Mouse (Mus musculus) G1E (cell line): ENCODE data around the gene Igsf9b. TPM values are rescaled to one million over a fixed set of nuclear protein-coding genes. Genes with fewer than 3 reads are reported as not detected.

ENCODE experiments used
- ATAC-seq: 2 replicates; pipeline ENCODE4 v1.8.0; 2016; ENCODE audit warnings: mild to moderate bottlenecking; ENCODE audit not compliant: insufficient number of reproducible peaks, poor library complexity, low FRiP score, severe bottlenecking; ENCODE audit errors: extremely low read depth
- DNase-seq: peaks from one replicate; pipeline ENCODE4 v3.0.0; 2012; ENCODE audit warnings: low spot score
- H3K27me3 ChIP-seq: 2 replicates; pipeline ENCODE4 v1.6.1; 2012; ENCODE audit warnings: mild to moderate bottlenecking, low read length, inconsistent platforms; ENCODE audit not compliant: insufficient read depth
- H3K36me3 ChIP-seq: replicated peaks from 2 replicates; pipeline ENCODE3; 2012; ENCODE audit warnings: mild to moderate bottlenecking, inconsistent platforms
- H3K4me1 ChIP-seq: 2 replicates; pipeline ENCODE4 v1.6.1; 2012; ENCODE audit warnings: low read depth, low read length, inconsistent platforms, mixed read lengths; ENCODE audit not compliant: insufficient read depth
- H3K4me3 ChIP-seq: 2 replicates; pipeline ENCODE4 v1.5.1; 2012; ENCODE audit warnings: low read depth, mild to moderate bottlenecking, inconsistent platforms, low read length, moderate library complexity, mixed read lengths
- H3K9me3 ChIP-seq: replicated peaks from 2 replicates; pipeline ENCODE4 v1.6.1; 2012; ENCODE audit warnings: inconsistent platforms
- CTCF ChIP-seq: IDR thresholded peaks from 2 replicates; pipeline ENCODE4 v1.5.1; 2012; ENCODE audit warnings: low read depth, low read length, inconsistent platforms, mixed read lengths
- GATA1 ChIP-seq: IDR thresholded peaks from 2 replicates; pipeline ENCODE4 v1.6.1; 2012; ENCODE audit warnings: borderline replicate concordance, low read length, inconsistent platforms, mixed read lengths
- GATA2 ChIP-seq: IDR thresholded peaks from 2 replicates; pipeline ENCODE4 v1.6.1; 2012; ENCODE audit warnings: low read depth, low read length, inconsistent platforms, borderline replicate concordance
- POLR2AphosphoS5 ChIP-seq: IDR thresholded peaks from 2 replicates; pipeline ENCODE4 v1.6.1; 2012; ENCODE audit warnings: low read depth, low read length, inconsistent platforms; ENCODE audit not compliant: insufficient replicate concordance
- TAL1 ChIP-seq: conservative IDR thresholded peaks from 2 replicates; pipeline ENCODE4 v1.6.1; 2012; ENCODE audit warnings: low read depth, low read length, inconsistent platforms, mixed read lengths
- polyA plus RNA-seq: library from polyadenylated mRNA; stranded (reverse); fragments of >175 nt; gene quantifications from 2 replicates; pipeline ENCODE4 v1.2.3, GENCODE M21; 2012
- total RNA-seq, 2 experiments: library from RNA; stranded (forward) in 1 of 2; stranded (reverse) in 1 of 2; fragments of 200-1000 nt in 1 of 2; fragments of >200 nt in 1 of 2; fragmentation: Nextera tagmentation in 1 of 2; gene quantifications; 2 replicates each; pipeline ENCODE4 v1.2.3; 2014 to 2017

Igsf9b gene
- total and polyA plus RNA-seq, 3 experiments: 0.11 TPM; not detected in 2

DNA sequence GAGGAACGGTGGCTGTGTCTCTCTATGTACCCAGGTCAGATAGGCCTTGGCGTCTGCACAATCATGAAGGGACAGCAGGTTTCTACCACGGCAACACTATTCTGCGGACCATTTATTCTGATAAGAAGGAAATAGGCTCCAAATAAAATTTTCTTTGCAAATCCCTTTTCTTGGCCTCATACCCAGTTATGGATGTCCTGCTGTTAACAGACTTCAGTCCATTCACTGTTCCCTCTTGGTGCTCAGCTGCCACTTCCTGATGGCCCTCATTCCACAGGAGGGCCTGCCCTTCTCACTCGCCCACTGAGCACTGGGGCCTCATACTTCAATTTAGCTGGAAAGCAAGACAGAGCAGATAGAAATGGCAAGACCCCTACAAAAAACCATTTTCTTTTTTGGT is 31.1 kb upstream of the Igsf9b start:
- 0 out of 2 replicates have a peak, but pooled peaks cover 2% of the 10 kb centered on the region for H3K9me3 ChIP-seq
- H3K4me3 ChIP-seq: no peak overlapping the region
- no peaks in the 10 kb centered on the region for H3K36me3 ChIP-seq
- ATAC-seq (no peak), DNase-seq (no peak)
- no peak for TF ChIP-seq TAL1
- no peak for TF ChIP-seq CTCF
- no peak for TF ChIP-seq GATA2
- TF ChIP-seq POLR2AphosphoS5: no peak
- no peak for TF ChIP-seq GATA1
- no peaks in the 10 kb centered on the region for H3K4me1 ChIP-seq
- no peaks in the 10 kb centered on the region for H3K27me3 ChIP-seq

GRCm38 (mm10) chr9:27268493-27268892 is 30.5 kb upstream of the Igsf9b start:
- Histone ChIP-seq H3K9me3 (0 out of 2 replicates have a peak, but pooled peaks cover 2% of the 10 kb centered on the region), H3K4me3 (no peak overlapping the region), H3K4me1 (no peaks in the 10 kb centered on the region), H3K27me3 (no peaks in the 10 kb centered on the region), H3K36me3 (no peaks in the 10 kb centered on the region)
- TF ChIP-seq CTCF: no peak
- DNase-seq (no peak), ATAC-seq (no peak)

DNA sequence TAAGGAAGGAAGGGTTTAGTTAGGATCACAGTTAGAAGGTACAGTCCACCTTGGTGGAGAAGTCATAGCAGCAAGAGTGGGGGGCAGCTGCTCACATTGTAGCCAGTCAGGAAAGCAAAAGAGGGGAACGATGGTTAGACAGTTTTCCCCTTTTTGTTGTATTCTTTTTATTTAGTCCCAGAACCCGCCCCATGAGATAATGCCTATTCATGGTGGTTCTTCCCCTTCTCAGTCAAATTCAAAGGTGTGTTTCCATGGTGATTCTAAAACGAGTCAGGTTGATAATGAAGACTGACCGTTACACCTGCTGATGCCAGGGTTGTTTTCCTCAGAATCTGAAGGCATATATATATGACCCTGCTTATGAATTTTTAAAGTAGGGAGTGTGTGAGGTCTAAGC is 29.7 kb upstream of the Igsf9b start:
- no peak for DNase-seq
- Histone ChIP-seq H3K36me3 (no peaks in the 10 kb centered on the region), H3K4me3 (no peak overlapping the region), H3K9me3 (0 out of 2 replicates have a peak, but pooled peaks cover 2% of the 10 kb centered on the region), H3K27me3 (no peaks in the 10 kb centered on the region), H3K4me1 (no peaks in the 10 kb centered on the region)
- TF ChIP-seq TAL1 (no peak), GATA2 (no peak), POLR2AphosphoS5 (no peak)
- ATAC-seq: no peak

GRCm38 (mm10) chr9:27269904-27270303 is 29.1 kb upstream of the Igsf9b start:
- Histone ChIP-seq H3K9me3 (0 out of 2 replicates have a peak, but pooled peaks cover 2% of the 10 kb centered on the region), H3K4me3 (no peak overlapping the region), H3K27me3 (no peaks in the 10 kb centered on the region), H3K36me3 (no peaks in the 10 kb centered on the region), H3K4me1 (no peaks in the 10 kb centered on the region)
- no peak for TF ChIP-seq TAL1
- no peak for TF ChIP-seq POLR2AphosphoS5
- TF ChIP-seq GATA1: no peak
- TF ChIP-seq GATA2: no peak
- TF ChIP-seq CTCF: no peak
- DNase-seq (no peak), ATAC-seq (no peak)

DNA sequence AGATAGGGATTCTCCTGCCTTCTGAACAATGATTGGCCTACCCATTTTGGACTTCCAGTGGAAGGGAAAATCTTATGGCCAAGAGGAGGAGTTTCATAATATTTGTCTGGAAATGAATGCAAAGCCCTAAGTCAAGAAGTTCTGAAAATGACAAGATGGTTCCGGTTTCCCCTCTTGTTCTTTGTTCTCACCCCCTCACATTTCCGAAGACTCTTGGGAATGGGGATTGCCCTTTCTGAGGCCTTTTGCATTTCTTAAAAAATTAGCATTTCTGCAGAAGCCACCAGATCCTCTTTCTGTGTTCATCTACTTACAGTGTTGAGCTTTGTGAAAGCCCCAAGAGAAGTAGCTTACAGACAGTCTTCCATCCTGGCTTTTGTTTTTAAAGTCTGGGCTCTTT is 27.1 kb upstream of the Igsf9b start:
- no peaks in the 10 kb centered on the region for H3K27me3 ChIP-seq
- no peak for ATAC-seq
- H3K4me1 ChIP-seq: no peaks in the 10 kb centered on the region
- no peak overlapping the region for H3K4me3 ChIP-seq
- no peaks in the 10 kb centered on the region for H3K36me3 ChIP-seq
- DNase-seq: no peak
- TF ChIP-seq TAL1: no peak
- TF ChIP-seq GATA2: no peak
- TF ChIP-seq POLR2AphosphoS5: no peak
- TF ChIP-seq CTCF: no peak
- TF ChIP-seq GATA1: no peak
- H3K9me3 ChIP-seq: 0 out of 2 replicates have a peak, but pooled peaks cover 2% of the 10 kb centered on the region

- Histone ChIP-seq H3K9me3 (0 out of 2 replicates have a peak, but pooled peaks cover 2% of the 10 kb centered on the region), H3K36me3 (no peaks in the 10 kb centered on the region), H3K4me3 (no peak overlapping the region), H3K4me1 (no peaks in the 10 kb centered on the region), H3K27me3 (no peaks in the 10 kb centered on the region)
- ATAC-seq (no peak), DNase-seq (no peak)
- TF ChIP-seq CTCF: no peak
- no peak for TF ChIP-seq GATA2
Observed at GRCm38 (mm10) chr9:27272858-27273257, 26.1 kb upstream of the Igsf9b start.

- Histone ChIP-seq H3K27me3 (no peaks in the 10 kb centered on the region), H3K4me1 (no peaks in the 10 kb centered on the region), H3K36me3 (no peaks in the 10 kb centered on the region), H3K4me3 (no peak overlapping the region), H3K9me3 (no peaks in the 10 kb centered on the region)
- DNase-seq (no peak), ATAC-seq (no peak)
- TF ChIP-seq CTCF (no peak), GATA2 (no peak), POLR2AphosphoS5 (no peak), GATA1 (no peak), TAL1 (no peak)
Observed at GRCm38 (mm10) chr9:27276282-27276839, 22.6 kb upstream of the Igsf9b start.
